Mouse (Mus musculus): ENCODE results near the gene Kcnk10.

DNA sequence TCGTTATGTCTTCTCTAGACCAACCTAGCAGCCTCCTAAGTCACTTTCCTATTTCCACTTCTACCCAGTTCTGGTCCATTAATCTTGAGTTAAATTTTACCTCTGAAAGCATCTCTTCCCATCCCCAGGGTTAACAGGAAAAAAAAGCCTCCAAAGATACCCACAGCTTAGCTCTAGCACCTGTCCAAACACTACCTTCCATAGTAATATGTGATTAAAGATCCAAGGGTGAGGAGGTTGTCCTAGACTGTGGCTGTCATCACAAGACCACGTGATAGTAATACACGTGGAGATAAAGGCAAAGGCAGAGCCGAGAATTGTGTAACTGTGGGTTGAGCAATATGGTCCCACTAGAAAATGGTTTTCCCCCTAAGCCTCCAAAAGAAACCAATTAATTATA, 56.8 kb downstream of the Kcnk10 start:
- TF ChIP-seq CTCF (IDR thresholded peaks at IDR 0.05; ENCODE audit: insufficient read depth, low read length): no peak
- TF ChIP-seq POLR2A (IDR thresholded peaks at IDR 0.05; ENCODE audit: borderline replicate concordance, extremely low read depth, low read depth, low read length): no peak

Data from lung, adult 2 months (tissue).